Mouse (Mus musculus): ENCODE measurements around the gene Taar2.

The Taar2 gene

DNA sequence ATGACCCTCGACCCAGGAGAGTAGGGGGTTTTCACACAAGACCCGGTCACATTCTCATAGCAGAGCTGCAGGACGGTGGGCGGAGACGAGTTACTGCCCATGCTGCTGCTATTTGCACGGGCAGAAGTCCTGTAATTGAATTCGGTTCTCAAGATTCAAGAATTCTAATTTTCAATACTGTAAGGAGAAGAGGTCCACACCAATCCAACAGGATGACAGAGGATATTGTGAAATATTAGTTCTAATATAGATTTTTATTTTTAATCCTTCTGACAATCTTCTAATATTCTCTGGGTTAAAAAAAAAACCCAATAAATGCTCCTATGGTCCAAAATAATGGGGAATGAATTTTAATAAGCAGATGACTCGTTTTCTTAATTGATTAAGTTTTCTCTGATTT lies 47.2 kb downstream of the Taar2 start, which contains the start of gene Taar6:
TSS of gene Taar6 (minus strand) at position 101 of the 400 bp plus-strand sequence.
- DNase-seq = no peak

GRCm38 (mm10) chr10:23986419-23986818 lies 48.0 kb downstream of the Taar2 start:
- DNase-seq = no peak
